Mouse (Mus musculus): ENCODE measurements around the gene Anapc15. TPM values are rescaled to one million over a fixed set of nuclear protein-coding genes. Genes with fewer than 3 reads are reported as not detected.
"Not testable (repeated sequence)": the region's sequence is repeated elsewhere in the genome, so short reads cannot be mapped to it uniquely, and the experiment has no call there.

Gene Anapc15
- polyA plus RNA-seq, 1 experiment from 2014 or later, result 82.2 TPM

GRCm38 (mm10) chr7:101906696-101907095 is 43.2 kb downstream of the Anapc15 start:
- Histone ChIP-seq H3K9me3 (replicated peaks) (no peaks in the 10 kb centered on the region), H3K4me3 (peak overlapping the region; percentile 84), H3K27me3 (replicated peaks) (no peaks in the 10 kb centered on the region), H3K4me2 (peak overlapping the region; percentile 79), H3K27ac (peak overlapping the region; percentile 93), H3K4me1 (peaks cover 36% of the 10 kb centered on the region), H3K36me3 (peaks cover 41% of the 10 kb centered on the region), H3K9ac (peak overlapping the region; percentile 90)
- 51% methylated on average over 8 of the region's 8 CpGs for WGBS (ENCODE audit: insufficient replicate concordance)
- no peak for ATAC-seq

GRCm38 (mm10) chr7:101908367-101908766 is 44.9 kb downstream of the Anapc15 start:
- Histone ChIP-seq H3K27me3 (replicated peaks) (no peaks in the 10 kb centered on the region), H3K9me3 (replicated peaks) (no peaks in the 10 kb centered on the region), H3K36me3 (peaks cover 45% of the 10 kb centered on the region), H3K9ac (peak overlapping the region; percentile 40; the same call in 1 of the 2 replicates), H3K4me3 (no peak overlapping the region), H3K4me2 (peak overlapping the region; percentile 30), H3K4me1 (peaks cover 36% of the 10 kb centered on the region), H3K27ac (0 out of 2 replicates have a peak overlapping the region, but pooled peaks have one; percentile 33)
- no peak for ATAC-seq
- 46% methylated on average over 4 of the region's 4 CpGs for WGBS (ENCODE audit: insufficient replicate concordance)

- H3K27me3 ChIP-seq (replicated peaks), result no peaks in the 10 kb centered on the region
- H3K4me3 ChIP-seq, result no peak overlapping the region
- ATAC-seq, result no peak
- peaks cover 31% of the 10 kb centered on the region for H3K4me1 ChIP-seq
- H3K36me3 ChIP-seq, result peaks cover 59% of the 10 kb centered on the region
- no peak overlapping the region; the same call in 1 of the 2 replicates for H3K9ac ChIP-seq
- no peak overlapping the region for H3K27ac ChIP-seq
- no peak overlapping the region for H3K4me2 ChIP-seq
- 80% methylated on average over 4 of the region's 4 CpGs for WGBS (ENCODE audit: insufficient replicate concordance)
- H3K9me3 ChIP-seq (replicated peaks), result no peaks in the 10 kb centered on the region
These were observed 46.6 kb downstream of the Anapc15 start for GRCm38 (mm10) chr7:101910138-101910537.

GRCm38 (mm10) chr7:101911982-101912381 is 48.5 kb downstream of the Anapc15 start:
- 63% methylated on average over 3 of the region's 3 CpGs for WGBS (ENCODE audit: insufficient replicate concordance)

GRCm38 (mm10) chr7:101918071-101918470 is 54.6 kb downstream of the Anapc15 start:
- ATAC-seq, result peak; percentile 57
- Histone ChIP-seq H3K9me3 (replicated peaks) (no peaks in the 10 kb centered on the region), H3K4me1 (no peaks in the 10 kb centered on the region), H3K4me3 (no peak overlapping the region), H3K27ac (no peak overlapping the region), H3K27me3 (replicated peaks) (no peaks in the 10 kb centered on the region), H3K36me3 (peaks cover 20% of the 10 kb centered on the region), H3K9ac (no peak overlapping the region), H3K4me2 (no peak overlapping the region)
- WGBS (ENCODE audit: insufficient replicate concordance), result 10% methylated on average over 1 of the region's 1 CpGs

More at GRCm38 (mm10) chr7:101911982-101912381, 48.5 kb downstream of the Anapc15 start:
- Histone ChIP-seq H3K4me1 (peaks cover 21% of the 10 kb centered on the region), H3K27ac (no peak overlapping the region), H3K9ac (no peak overlapping the region), H3K36me3 (peaks cover 63% of the 10 kb centered on the region), H3K4me3 (no peak overlapping the region), H3K27me3 (replicated peaks) (no peaks in the 10 kb centered on the region), H3K4me2 (no peak overlapping the region), H3K9me3 (replicated peaks) (no peaks in the 10 kb centered on the region)
- ATAC-seq, result no peak

- H3K27ac ChIP-seq; H3K9ac ChIP-seq; H3K36me3 ChIP-seq; H3K4me3 ChIP-seq; H3K9me3 ChIP-seq (replicated peaks); H3K4me1 ChIP-seq; ATAC-seq; H3K27me3 ChIP-seq (replicated peaks); H3K4me2 ChIP-seq: not testable (repeated sequence)
These were observed 62.4 kb downstream of the Anapc15 start for GRCm38 (mm10) chr7:101925892-101926291.

GRCm38 (mm10) chr7:101928093-101928492 is 64.6 kb downstream of the Anapc15 start:
- WGBS (ENCODE audit: insufficient replicate concordance), result 86% methylated on average over 3 of the region's 3 CpGs
- no peaks in the 10 kb centered on the region for H3K27me3 ChIP-seq (replicated peaks)
- peaks cover 16% of the 10 kb centered on the region for H3K4me1 ChIP-seq
- H3K4me2 ChIP-seq, result no peak overlapping the region
- H3K9ac ChIP-seq, result no peak overlapping the region
- H3K4me3 ChIP-seq, result no peak overlapping the region
- H3K36me3 ChIP-seq, result no peaks in the 10 kb centered on the region
- no peak overlapping the region for H3K27ac ChIP-seq
- H3K9me3 ChIP-seq (replicated peaks), result no peaks in the 10 kb centered on the region
- no peak for ATAC-seq

- Histone ChIP-seq H3K9ac (peak overlapping the region; percentile 76), H3K27ac (no peak overlapping the region; the same call in 1 of the 2 replicates), H3K36me3 (peaks cover 14% of the 10 kb centered on the region), H3K9me3 (replicated peaks) (no peaks in the 10 kb centered on the region), H3K4me3 (peak overlapping the region; percentile 82), H3K4me2 (peak overlapping the region; percentile 83), H3K27me3 (replicated peaks) (no peaks in the 10 kb centered on the region), H3K4me1 (peaks cover 46% of the 10 kb centered on the region)
- 77% methylated on average over 1 of the region's 1 CpGs for WGBS (ENCODE audit: insufficient replicate concordance)
- ATAC-seq, result no peak
These were observed 69.0 kb downstream of the Anapc15 start for GRCm38 (mm10) chr7:101932551-101932950.

- 4% methylated on average over 15 of the region's 15 CpGs for WGBS (ENCODE audit: insufficient replicate concordance)
- ATAC-seq, result peak; percentile 40
These were observed 69.8 kb downstream of the Anapc15 start for GRCm38 (mm10) chr7:101933300-101933699.

GRCm38 (mm10) chr7:101933751-101934240 is 70.3 kb downstream of the Anapc15 start, which contains the start of the genes Lrrc51 and Numa1:
TSS of gene Lrrc51 (minus strand) at chr7:101933895.
TSS of gene Numa1 (plus strand) at chr7:101934111.
- H3K4me1 ChIP-seq, result peaks cover 50% of the 10 kb centered on the region

More at GRCm38 (mm10) chr7:101933300-101933699, 69.8 kb downstream of the Anapc15 start:
- H3K9ac ChIP-seq, result peak overlapping the region; percentile 76
- peak overlapping the region; percentile 83 for H3K4me2 ChIP-seq
- peaks cover 17% of the 10 kb centered on the region for H3K36me3 ChIP-seq
- no peaks in the 10 kb centered on the region for H3K27me3 ChIP-seq (replicated peaks)
- H3K27ac ChIP-seq, result peak overlapping the region; percentile 93
- peak overlapping the region; percentile 82 for H3K4me3 ChIP-seq
- no peaks in the 10 kb centered on the region for H3K9me3 ChIP-seq (replicated peaks)
- H3K4me1 ChIP-seq, result peaks cover 50% of the 10 kb centered on the region

GRCm38 (mm10) chr7:101935957-101936356 is 72.4 kb downstream of the Anapc15 start:
- Histone ChIP-seq H3K4me1 (peaks cover 58% of the 10 kb centered on the region), H3K9me3 (replicated peaks) (no peaks in the 10 kb centered on the region), H3K9ac (peak overlapping the region; percentile 90), H3K27ac (peak overlapping the region; percentile 32; the same call in 1 of the 2 replicates), H3K27me3 (replicated peaks) (no peaks in the 10 kb centered on the region), H3K36me3 (peaks cover 40% of the 10 kb centered on the region), H3K4me3 (peak overlapping the region; percentile 82), H3K4me2 (peak overlapping the region; percentile 83)
- WGBS (ENCODE audit: insufficient replicate concordance), result 83% methylated on average over 4 of the region's 4 CpGs
- ATAC-seq, result no peak

More at GRCm38 (mm10) chr7:101933751-101934240, 70.3 kb downstream of the Anapc15 start, which contains the start of the genes Lrrc51 and Numa1:
- Histone ChIP-seq H3K27me3 (replicated peaks) (no peaks in the 10 kb centered on the region), H3K27ac (peak within 1 kb of the TSS; percentile 93), H3K9ac (peak within 1 kb of the TSS; percentile 90), H3K9me3 (replicated peaks) (no peaks in the 10 kb centered on the region), H3K4me2 (peak within 1 kb of the TSS; percentile 83), H3K36me3 (peaks cover 22% of the 10 kb centered on the region), H3K4me3 (peak within 1 kb of the TSS; percentile 82)
- ATAC-seq, result peak; percentile 98
- under 1% methylated on average over 40 of the region's 40 CpGs for WGBS (ENCODE audit: insufficient replicate concordance)

GRCm38 (mm10) chr7:101936996-101937395 is 73.5 kb downstream of the Anapc15 start:
- 86% methylated on average over 4 of the region's 4 CpGs for WGBS (ENCODE audit: insufficient replicate concordance)
- no peaks in the 10 kb centered on the region for H3K27me3 ChIP-seq (replicated peaks)
- ATAC-seq, result no peak

More at GRCm38 (mm10) chr7:101936996-101937395, 73.5 kb downstream of the Anapc15 start:
- H3K4me1 ChIP-seq, result peaks cover 68% of the 10 kb centered on the region
- H3K4me3 ChIP-seq, result no peak overlapping the region
- peak overlapping the region; percentile 25; the same call in 1 of the 2 replicates for H3K27ac ChIP-seq
- H3K36me3 ChIP-seq, result peaks cover 41% of the 10 kb centered on the region
- H3K9me3 ChIP-seq (replicated peaks), result no peaks in the 10 kb centered on the region
- H3K4me2 ChIP-seq, result peak overlapping the region; percentile 83; the same call in 1 of the 2 replicates
- no peak overlapping the region for H3K9ac ChIP-seq

All from liver, embryonic 12.5 days (tissue).